Mouse (Mus musculus): ENCODE data around the gene Hypk. TPM values are rescaled to one million over a fixed set of nuclear protein-coding genes. Genes with fewer than 3 reads are reported as not detected.

The Hypk gene
- total and polyA plus RNA-seq, 2 experiments = 3.5 to 27.4 TPM

- TF ChIP-seq POLR2A (IDR thresholded peaks at IDR 0.05; ENCODE audit: extremely low read depth, insufficient read depth, low read length) (no peak), CTCF (IDR thresholded peaks at IDR 0.05; ENCODE audit: low read depth, low read length) (no peak)
- Histone ChIP-seq H3K27ac (replicated peaks; ENCODE audit: insufficient read depth, low read depth, low read length) (peak overlapping the region; percentile 96), H3K4me3 (ENCODE audit: insufficient read depth, low read depth, low read length) (peak overlapping the region; percentile 57), H3K27me3 (ENCODE audit: control insufficient read depth, insufficient read depth, low read length) (no peaks in the 10 kb centered on the region), H3K9ac (ENCODE audit: low read depth, low read length) (peak overlapping the region; percentile 56; the same call in 1 of the 2 replicates), H3K79me2 (ENCODE audit: control insufficient read depth, insufficient read depth, low read length) (peaks cover 9% of the 10 kb centered on the region; the same call in 1 of the 2 replicates), H3K36me3 (ENCODE audit: control insufficient read depth, insufficient read depth, low read length) (peaks cover 17% of the 10 kb centered on the region), H3K4me1 (ENCODE audit: control insufficient read depth, insufficient read depth, low read length) (peaks cover 10% of the 10 kb centered on the region)
- DNase-seq (ENCODE audit: extremely low read depth, low read depth, low spot score) = peak; percentile 50
- WGBS = 9% methylated on average over 9 of the region's 9 CpGs
Observed at GRCm38 (mm10) chr2:121448136-121448535, 5.0 kb upstream of the Hypk start.

- peaks cover 19% of the 10 kb centered on the region for H3K36me3 ChIP-seq (ENCODE audit: control insufficient read depth, insufficient read depth, low read length)
- H3K27ac ChIP-seq (replicated peaks; ENCODE audit: insufficient read depth, low read depth, low read length) = peak within 1 kb of the TSS; percentile 96
- TF ChIP-seq CTCF (IDR thresholded peaks at IDR 0.05; ENCODE audit: low read depth, low read length) (no peak), POLR2A (IDR thresholded peaks at IDR 0.05; ENCODE audit: extremely low read depth, insufficient read depth, low read length) (peak; percentile 96)
- H3K27me3 ChIP-seq (ENCODE audit: control insufficient read depth, insufficient read depth, low read length) = no peaks in the 10 kb centered on the region
- peaks cover 10% of the 10 kb centered on the region for H3K4me1 ChIP-seq (ENCODE audit: control insufficient read depth, insufficient read depth, low read length)
- DNase-seq (ENCODE audit: extremely low read depth, low read depth, low spot score) = peak; percentile 92
- under 1% methylated on average over 69 of the region's 74 CpGs for WGBS
- H3K79me2 ChIP-seq (ENCODE audit: control insufficient read depth, insufficient read depth, low read length) = peaks cover 9% of the 10 kb centered on the region; the same call in 1 of the 2 replicates
- H3K9ac ChIP-seq (ENCODE audit: low read depth, low read length) = peak within 1 kb of the TSS; percentile 98
- peak within 1 kb of the TSS; percentile 84 for H3K4me3 ChIP-seq (ENCODE audit: insufficient read depth, low read depth, low read length)
Observed at GRCm38 (mm10) chr2:121448739-121449535, 4.2 kb upstream of the Hypk start, which contains the start of gene Serf2. Gene Serf2, plus strand, starts transcription at chr2:121449195.

- Histone ChIP-seq H3K79me2 (ENCODE audit: control insufficient read depth, insufficient read depth, low read length) (peaks cover 9% of the 10 kb centered on the region; the same call in 1 of the 2 replicates), H3K4me3 (ENCODE audit: insufficient read depth, low read depth, low read length) (peak overlapping the region; percentile 84), H3K9ac (ENCODE audit: low read depth, low read length) (peak overlapping the region; percentile 98), H3K27ac (replicated peaks; ENCODE audit: insufficient read depth, low read depth, low read length) (peak overlapping the region; percentile 80), H3K36me3 (ENCODE audit: control insufficient read depth, insufficient read depth, low read length) (peaks cover 19% of the 10 kb centered on the region), H3K4me1 (ENCODE audit: control insufficient read depth, insufficient read depth, low read length) (peaks cover 10% of the 10 kb centered on the region), H3K27me3 (ENCODE audit: control insufficient read depth, insufficient read depth, low read length) (no peaks in the 10 kb centered on the region)
- TF ChIP-seq CTCF (IDR thresholded peaks at IDR 0.05; ENCODE audit: low read depth, low read length) = no peak
- no peak for TF ChIP-seq POLR2A (IDR thresholded peaks at IDR 0.05; ENCODE audit: extremely low read depth, insufficient read depth, low read length)
- under 1% methylated on average over 54 of the region's 54 CpGs for WGBS
- DNase-seq (ENCODE audit: extremely low read depth, low read depth, low spot score) = no peak
Observed at GRCm38 (mm10) chr2:121449545-121450011, 3.5 kb upstream of the Hypk start.

GRCm38 (mm10) chr2:121450093-121450492, 3.0 kb upstream of the Hypk start:
- Histone ChIP-seq H3K9ac (ENCODE audit: low read depth, low read length) (peak overlapping the region; percentile 98), H3K4me3 (ENCODE audit: insufficient read depth, low read depth, low read length) (peak overlapping the region; percentile 84), H3K79me2 (ENCODE audit: control insufficient read depth, insufficient read depth, low read length) (peaks cover 9% of the 10 kb centered on the region; the same call in 1 of the 2 replicates), H3K27ac (replicated peaks; ENCODE audit: insufficient read depth, low read depth, low read length) (peak overlapping the region; percentile 80), H3K36me3 (ENCODE audit: control insufficient read depth, insufficient read depth, low read length) (peaks cover 19% of the 10 kb centered on the region), H3K27me3 (ENCODE audit: control insufficient read depth, insufficient read depth, low read length) (no peaks in the 10 kb centered on the region), H3K4me1 (ENCODE audit: control insufficient read depth, insufficient read depth, low read length) (peaks cover 10% of the 10 kb centered on the region)
- whole genome bisulfite sequencing = 0% methylated on average over 7 of the region's 7 CpGs
- TF ChIP-seq POLR2A (IDR thresholded peaks at IDR 0.05; ENCODE audit: extremely low read depth, insufficient read depth, low read length) (no peak), CTCF (IDR thresholded peaks at IDR 0.05; ENCODE audit: low read depth, low read length) (no peak)
- DNase-seq (ENCODE audit: extremely low read depth, low read depth, low spot score) = no peak

- TF ChIP-seq CTCF (IDR thresholded peaks at IDR 0.05; ENCODE audit: low read depth, low read length) (no peak), POLR2A (IDR thresholded peaks at IDR 0.05; ENCODE audit: extremely low read depth, insufficient read depth, low read length) (no peak)
- H3K27me3 ChIP-seq (ENCODE audit: control insufficient read depth, insufficient read depth, low read length) = no peaks in the 10 kb centered on the region
- 67% methylated on average over 4 of the region's 4 CpGs for WGBS
- H3K4me3 ChIP-seq (ENCODE audit: insufficient read depth, low read depth, low read length) = no peak overlapping the region
- peaks cover 19% of the 10 kb centered on the region for H3K36me3 ChIP-seq (ENCODE audit: control insufficient read depth, insufficient read depth, low read length)
- no peak overlapping the region for H3K9ac ChIP-seq (ENCODE audit: low read depth, low read length)
- H3K79me2 ChIP-seq (ENCODE audit: control insufficient read depth, insufficient read depth, low read length) = peaks cover 9% of the 10 kb centered on the region; the same call in 1 of the 2 replicates
- no peak for DNase-seq (ENCODE audit: extremely low read depth, low read depth, low spot score)
- H3K27ac ChIP-seq (replicated peaks; ENCODE audit: insufficient read depth, low read depth, low read length) = no peak overlapping the region
- H3K4me1 ChIP-seq (ENCODE audit: control insufficient read depth, insufficient read depth, low read length) = peaks cover 10% of the 10 kb centered on the region
Observed at GRCm38 (mm10) chr2:121452361-121452760, 729 bp upstream of the Hypk start.
